Mouse (Mus musculus): Measurements from ENCODE around the gene Gm19935. TPM values are rescaled to one million over a fixed set of nuclear protein-coding genes. Genes with fewer than 3 reads are reported as not detected.
A peak's percentile ranks its signal among the peaks of the same experiment; 100 is the strongest.

Gm19935 gene
- polyA plus RNA-seq, 1 experiment from 2014 or later = not detected

DNA sequence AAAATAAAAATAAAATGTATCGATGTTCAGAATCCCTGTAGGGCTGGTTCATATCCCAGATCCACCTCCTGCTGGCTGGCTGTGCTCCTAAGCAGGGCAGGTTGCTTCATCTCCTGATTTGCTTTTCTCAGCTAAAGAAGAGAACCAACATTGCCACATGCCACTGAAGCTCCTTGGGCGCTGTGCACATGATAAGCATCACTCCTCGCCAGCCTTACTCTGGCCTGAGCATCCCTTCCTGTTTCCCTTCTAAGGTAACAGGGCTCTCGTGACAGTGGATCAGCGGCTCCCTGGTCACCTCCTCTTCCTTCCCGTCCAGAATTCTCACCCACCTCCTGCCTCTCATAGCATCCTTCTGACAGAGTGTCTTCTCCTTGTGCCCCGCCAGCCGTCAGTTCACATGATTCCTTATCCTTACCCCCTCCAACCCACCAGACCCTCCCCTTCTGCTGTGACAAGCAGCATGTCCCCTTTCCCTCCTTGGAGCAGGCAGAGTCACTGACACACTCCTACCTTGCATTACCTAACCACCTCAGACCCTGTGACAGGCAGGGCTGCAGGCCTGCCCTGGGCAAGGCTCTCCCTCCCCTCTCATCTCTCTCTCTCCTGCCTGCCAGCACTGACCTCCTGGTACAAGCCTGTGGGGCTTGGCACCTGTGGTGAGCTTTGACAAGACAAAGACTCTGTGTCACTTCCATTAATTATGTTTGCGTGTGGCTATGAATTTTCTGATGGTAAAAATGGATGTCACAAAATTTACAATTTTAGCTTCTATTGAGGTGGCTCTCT is 27.2 kb upstream of the Gm19935 start:
- WGBS = 74% methylated on average over 9 of the region's 9 CpGs
- H3K9ac ChIP-seq = no peak overlapping the region
- H3K36me3 ChIP-seq = 0 out of 2 replicates have a peak, but pooled peaks cover 5% of the 10 kb centered on the region
- peaks cover 21% of the 10 kb centered on the region for H3K4me1 ChIP-seq
- H3K9me3 ChIP-seq = no peaks in the 10 kb centered on the region
- no peaks in the 10 kb centered on the region for H3K27me3 ChIP-seq
- no peak for ATAC-seq (ENCODE audit: insufficient number of reproducible peaks, insufficient read depth, low FRiP score, low TSS enrichment, low read depth)
- H3K4me2 ChIP-seq = no peak overlapping the region
- H3K27ac ChIP-seq = no peak overlapping the region
- no peak overlapping the region for H3K4me3 ChIP-seq

DNA sequence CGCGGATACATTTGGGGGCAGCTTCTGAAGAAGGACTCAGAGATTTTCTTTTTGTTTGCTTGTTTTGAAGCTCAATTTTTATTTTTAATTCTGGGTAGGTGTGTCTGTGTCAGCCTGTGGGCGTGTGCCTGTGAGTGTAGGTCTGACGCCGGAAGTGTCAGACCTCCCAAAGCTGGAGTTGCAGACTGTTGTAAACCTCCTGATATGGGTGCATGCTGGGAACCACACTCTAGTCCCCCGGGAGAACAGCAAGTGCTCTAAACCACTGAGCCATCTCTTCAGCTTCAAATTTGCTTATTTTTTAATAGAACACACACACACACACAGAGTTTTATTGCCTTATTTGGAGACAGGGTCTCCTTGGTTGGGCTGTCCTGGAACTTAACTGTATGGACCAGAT is 25.9 kb upstream of the Gm19935 start:
- no peaks in the 10 kb centered on the region for H3K27me3 ChIP-seq
- H3K36me3 ChIP-seq = 0 out of 2 replicates have a peak, but pooled peaks cover 5% of the 10 kb centered on the region
- H3K4me2 ChIP-seq = no peak overlapping the region
- no peak overlapping the region for H3K27ac ChIP-seq
- no peak overlapping the region for H3K4me3 ChIP-seq
- no peaks in the 10 kb centered on the region for H3K9me3 ChIP-seq
- 85% methylated on average over 6 of the region's 6 CpGs for WGBS
- ATAC-seq (ENCODE audit: insufficient number of reproducible peaks, insufficient read depth, low FRiP score, low TSS enrichment, low read depth) = no peak
- H3K4me1 ChIP-seq = peaks cover 18% of the 10 kb centered on the region; the same call in 1 of the 2 replicates
- H3K9ac ChIP-seq = no peak overlapping the region

DNA sequence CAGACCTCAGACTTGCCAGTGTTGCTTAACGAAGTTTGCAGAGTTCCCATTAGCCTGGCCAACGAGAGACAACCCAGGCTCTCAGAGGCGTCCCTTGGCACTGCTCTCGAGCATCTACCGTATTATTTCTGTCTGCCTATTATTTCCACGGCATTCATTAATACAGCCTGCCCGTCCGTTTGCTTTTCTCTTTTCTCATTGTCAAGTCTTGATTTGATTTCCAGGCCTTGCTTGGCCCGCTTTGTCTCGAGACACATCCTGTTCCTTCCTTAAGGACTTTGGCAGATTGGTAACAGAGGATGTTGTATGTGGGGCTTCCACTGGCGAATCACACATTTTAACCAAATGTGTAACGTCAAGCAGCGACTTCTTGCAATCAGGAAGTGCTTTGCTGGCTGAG is 24.1 kb upstream of the Gm19935 start:
- WGBS = 68% methylated on average over 13 of the region's 13 CpGs
- Histone ChIP-seq H3K4me2 (no peak overlapping the region), H3K27me3 (no peaks in the 10 kb centered on the region), H3K9me3 (no peaks in the 10 kb centered on the region), H3K36me3 (0 out of 2 replicates have a peak, but pooled peaks cover 5% of the 10 kb centered on the region), H3K27ac (0 out of 2 replicates have a peak overlapping the region, but pooled peaks have one; percentile 17), H3K4me3 (no peak overlapping the region), H3K4me1 (peaks cover 18% of the 10 kb centered on the region; the same call in 1 of the 2 replicates), H3K9ac (no peak overlapping the region)
- ATAC-seq (ENCODE audit: insufficient number of reproducible peaks, insufficient read depth, low FRiP score, low TSS enrichment, low read depth) = no peak

DNA sequence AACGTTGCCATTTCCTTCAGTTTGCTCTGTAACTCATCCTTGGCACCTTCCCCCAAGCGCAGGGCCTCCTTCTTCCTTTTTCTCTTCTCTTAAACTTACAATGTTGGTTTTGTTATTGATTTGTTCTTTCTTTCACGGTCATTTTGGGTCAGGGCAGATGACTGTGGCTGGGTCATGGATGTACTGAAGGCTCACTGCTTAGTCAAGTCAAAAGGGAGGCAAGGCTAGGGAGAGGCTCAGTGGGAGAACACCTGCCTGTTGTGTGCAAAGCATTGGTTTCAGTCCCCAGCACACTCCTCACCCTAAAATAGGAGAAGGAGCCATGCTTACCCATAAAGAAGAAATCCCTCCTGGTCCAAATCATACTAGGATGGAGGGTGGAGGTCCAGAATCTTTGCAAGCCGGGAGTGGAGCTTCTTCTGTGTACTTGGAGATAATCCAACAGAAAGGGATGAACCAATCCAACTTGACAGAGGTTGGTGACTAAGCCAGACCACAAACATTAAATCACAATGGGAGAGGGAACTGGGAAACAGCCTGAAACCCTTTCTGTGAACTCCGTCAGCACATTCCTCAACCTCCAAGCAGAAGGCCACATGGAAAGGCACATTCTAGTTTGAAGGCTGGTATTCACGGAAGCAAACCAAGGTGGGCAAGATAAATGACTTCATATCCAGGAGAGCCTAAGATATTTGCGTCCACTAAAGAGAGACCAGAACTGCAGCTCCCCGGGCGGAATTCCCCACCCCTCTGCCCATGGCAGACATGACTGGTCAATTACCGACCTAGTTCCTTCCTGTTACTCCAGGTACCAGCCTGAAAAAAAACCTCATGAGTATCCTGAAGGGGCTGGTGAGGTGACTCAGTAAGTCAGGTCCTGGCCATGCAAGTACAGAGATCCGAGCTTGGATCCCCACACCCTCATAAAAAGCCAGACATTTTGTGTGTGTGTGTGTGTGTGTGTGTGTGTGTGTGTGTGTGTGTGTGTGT is 22.8 kb upstream of the Gm19935 start:
- H3K4me2 ChIP-seq = no peak overlapping the region
- H3K27me3 ChIP-seq = no peaks in the 10 kb centered on the region
- H3K4me3 ChIP-seq = no peak overlapping the region
- 68% methylated on average over 11 of the region's 11 CpGs for WGBS
- no peak for ATAC-seq (ENCODE audit: insufficient number of reproducible peaks, insufficient read depth, low FRiP score, low TSS enrichment, low read depth)
- H3K4me1 ChIP-seq = peaks cover 18% of the 10 kb centered on the region; the same call in 1 of the 2 replicates
- H3K27ac ChIP-seq = no peak overlapping the region
- H3K36me3 ChIP-seq = no peaks in the 10 kb centered on the region
- no peaks in the 10 kb centered on the region for H3K9me3 ChIP-seq
- H3K9ac ChIP-seq = no peak overlapping the region

DNA sequence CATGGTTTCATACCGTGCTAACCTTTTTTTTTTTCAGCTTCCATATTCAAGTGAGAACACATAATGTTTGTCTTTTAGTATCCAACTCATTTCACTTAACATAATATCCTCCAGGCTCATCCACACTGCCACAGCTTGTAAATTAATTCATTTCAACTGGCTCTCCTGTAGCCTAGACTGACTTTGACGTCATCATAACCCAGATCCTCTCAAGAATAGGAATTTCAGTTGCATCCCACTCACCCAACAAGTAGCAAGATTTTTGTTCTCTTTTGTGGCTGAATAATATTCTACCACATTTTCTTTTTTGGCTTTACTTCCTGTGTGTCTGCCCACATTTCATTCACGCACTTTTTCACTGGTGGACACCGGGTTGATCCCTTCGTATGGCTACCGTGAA is 20.2 kb upstream of the Gm19935 start:
- H3K4me3 ChIP-seq = no peak overlapping the region
- peaks cover 20% of the 10 kb centered on the region; the same call in 1 of the 2 replicates for H3K4me1 ChIP-seq
- H3K9ac ChIP-seq = no peak overlapping the region
- no peak overlapping the region for H3K4me2 ChIP-seq
- no peaks in the 10 kb centered on the region for H3K27me3 ChIP-seq
- H3K36me3 ChIP-seq = no peaks in the 10 kb centered on the region
- 89% methylated on average over 6 of the region's 6 CpGs for WGBS
- ATAC-seq (ENCODE audit: insufficient number of reproducible peaks, insufficient read depth, low FRiP score, low TSS enrichment, low read depth) = no peak
- no peak overlapping the region for H3K27ac ChIP-seq
- no peaks in the 10 kb centered on the region for H3K9me3 ChIP-seq

DNA sequence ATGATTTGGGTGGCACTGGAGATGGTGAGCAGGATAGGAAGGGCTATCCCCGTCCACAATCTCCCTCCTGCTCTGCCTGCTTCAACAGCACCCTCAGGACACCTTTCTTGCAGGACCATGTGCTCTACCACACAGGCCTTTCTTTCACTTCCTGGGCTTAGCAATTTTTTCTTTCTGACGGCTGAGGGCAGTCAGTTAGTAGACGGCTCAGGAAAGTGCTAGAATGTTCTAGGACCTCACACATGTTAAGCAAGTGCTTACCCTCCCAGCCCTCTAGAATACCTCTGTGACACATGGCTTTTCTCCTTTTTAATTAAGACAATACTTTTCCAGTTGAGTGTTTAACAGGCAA is 17.1 kb upstream of the Gm19935 start:
- H3K27me3 ChIP-seq = no peaks in the 10 kb centered on the region
- H3K4me1 ChIP-seq = peaks cover 17% of the 10 kb centered on the region
- no peak overlapping the region for H3K27ac ChIP-seq

DNA sequence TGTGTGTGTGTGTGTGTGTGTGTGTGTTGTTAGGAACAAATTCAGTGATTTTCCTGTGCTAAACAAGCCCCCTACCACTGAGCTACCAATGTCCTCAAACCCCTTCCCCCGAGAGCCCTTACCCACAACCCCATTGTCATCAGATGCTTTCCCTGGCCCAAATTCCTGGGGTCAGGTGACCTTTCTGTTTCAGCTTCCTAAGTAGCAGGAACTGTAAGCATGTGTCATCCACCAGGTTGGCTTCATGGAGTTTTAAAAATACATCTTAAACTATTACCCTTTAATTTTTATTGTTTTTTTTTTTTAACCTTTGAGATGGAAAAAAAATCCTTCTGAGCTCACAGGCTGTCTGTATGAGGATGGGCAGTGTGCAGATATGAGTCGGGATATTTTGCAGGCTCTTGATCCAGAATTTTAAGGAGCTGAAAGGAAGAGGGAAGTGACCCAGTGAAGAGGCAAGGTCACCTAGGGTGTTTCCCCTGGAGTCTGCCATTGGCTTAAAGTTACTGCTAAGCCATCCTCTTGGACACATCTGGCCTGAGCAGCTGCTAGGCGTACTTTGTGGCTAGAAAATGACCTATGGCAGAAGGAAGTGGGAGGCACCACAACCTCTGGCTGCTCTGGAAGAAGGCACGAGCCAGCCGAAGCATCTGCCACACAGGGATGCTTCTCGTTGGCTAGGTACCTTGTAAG is 16.6 kb upstream of the Gm19935 start:
- peaks cover 20% of the 10 kb centered on the region for H3K4me1 ChIP-seq
- H3K4me3 ChIP-seq = no peak overlapping the region
- no peaks in the 10 kb centered on the region for H3K27me3 ChIP-seq
- no peak overlapping the region for H3K27ac ChIP-seq
- no peak overlapping the region for H3K9ac ChIP-seq
- no peaks in the 10 kb centered on the region for H3K9me3 ChIP-seq
- ATAC-seq (ENCODE audit: insufficient number of reproducible peaks, insufficient read depth, low FRiP score, low TSS enrichment, low read depth) = no peak
- H3K4me2 ChIP-seq = no peak overlapping the region
- H3K36me3 ChIP-seq = no peaks in the 10 kb centered on the region
- WGBS = 42% methylated on average over 6 of the region's 6 CpGs

More for the DNA sequence above, 17.1 kb upstream of the Gm19935 start:
- WGBS = 67% methylated on average over 3 of the region's 3 CpGs
- H3K9me3 ChIP-seq = no peaks in the 10 kb centered on the region
- H3K36me3 ChIP-seq = no peaks in the 10 kb centered on the region
- ATAC-seq (ENCODE audit: insufficient number of reproducible peaks, insufficient read depth, low FRiP score, low TSS enrichment, low read depth) = no peak
- no peak overlapping the region for H3K9ac ChIP-seq
- no peak overlapping the region for H3K4me2 ChIP-seq
- no peak overlapping the region for H3K4me3 ChIP-seq

DNA sequence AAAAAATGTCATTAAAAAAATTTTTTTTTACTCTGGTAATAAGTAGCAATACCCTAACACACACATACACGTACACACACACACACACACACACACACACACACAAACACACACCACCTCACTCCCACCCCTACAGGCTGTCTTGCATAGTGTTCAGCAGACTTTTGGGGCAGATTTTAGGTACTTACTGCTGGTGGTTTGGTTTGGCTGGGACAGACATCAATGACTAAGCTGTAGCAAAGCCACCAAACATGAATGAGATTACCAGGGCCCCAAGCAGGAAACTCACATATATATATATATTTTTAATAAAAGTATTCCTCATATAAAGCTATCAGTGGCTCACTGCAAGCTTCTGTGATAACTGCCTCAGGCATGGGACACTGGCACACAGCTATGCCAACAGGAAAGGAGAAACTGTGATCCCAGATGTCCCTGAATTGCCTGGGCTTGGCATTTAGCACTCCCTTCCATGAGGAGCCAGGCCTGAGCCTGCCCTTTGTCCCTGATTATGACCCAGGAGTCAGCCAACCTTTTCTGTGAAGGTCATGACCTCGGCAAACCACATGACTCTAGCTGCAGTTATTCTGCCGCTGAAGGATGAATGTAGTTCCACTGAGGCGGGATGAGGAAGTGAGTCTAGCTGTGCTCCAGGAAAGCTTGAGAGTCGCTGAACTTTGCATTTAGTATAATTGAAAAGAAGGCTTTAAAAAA is 15.5 kb upstream of the Gm19935 start:
- no peak for ATAC-seq (ENCODE audit: insufficient number of reproducible peaks, insufficient read depth, low FRiP score, low TSS enrichment, low read depth)
- peaks cover 25% of the 10 kb centered on the region for H3K4me1 ChIP-seq
- H3K27ac ChIP-seq = no peak overlapping the region
- H3K4me3 ChIP-seq = no peak overlapping the region
- WGBS = 47% methylated on average over 5 of the region's 5 CpGs
- no peaks in the 10 kb centered on the region for H3K27me3 ChIP-seq
- H3K9me3 ChIP-seq = no peaks in the 10 kb centered on the region
- no peak overlapping the region for H3K4me2 ChIP-seq
- no peak overlapping the region for H3K9ac ChIP-seq
- no peaks in the 10 kb centered on the region for H3K36me3 ChIP-seq

DNA sequence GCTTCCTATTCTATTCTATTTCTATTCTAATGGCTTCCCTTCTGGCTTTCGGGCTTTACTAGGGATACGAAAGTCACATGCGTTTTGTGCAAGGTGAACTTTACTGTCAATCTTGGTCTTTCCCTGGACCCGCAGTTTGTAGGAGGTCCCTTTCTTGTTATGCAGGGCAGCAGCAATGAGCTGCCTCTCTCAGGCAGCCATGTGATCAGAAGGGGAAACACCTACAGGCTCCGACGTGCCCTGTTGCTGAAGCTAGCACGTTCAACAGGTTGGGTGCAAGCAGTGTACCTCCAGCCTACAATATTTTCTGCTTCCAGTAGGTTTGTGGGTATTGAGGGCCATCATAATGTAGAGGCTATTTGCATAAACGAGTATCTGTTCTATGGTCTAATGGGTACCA is 13.8 kb upstream of the Gm19935 start:
- H3K4me3 ChIP-seq = no peak overlapping the region
- H3K4me1 ChIP-seq = peaks cover 25% of the 10 kb centered on the region
- H3K9ac ChIP-seq = no peak overlapping the region
- H3K27me3 ChIP-seq = no peaks in the 10 kb centered on the region
- ATAC-seq (ENCODE audit: insufficient number of reproducible peaks, insufficient read depth, low FRiP score, low TSS enrichment, low read depth) = no peak
- H3K36me3 ChIP-seq = no peaks in the 10 kb centered on the region
- WGBS = 63% methylated on average over 8 of the region's 8 CpGs
- no peaks in the 10 kb centered on the region for H3K9me3 ChIP-seq
- no peak overlapping the region for H3K4me2 ChIP-seq
- H3K27ac ChIP-seq = no peak overlapping the region; the same call in 1 of the 2 replicates

DNA sequence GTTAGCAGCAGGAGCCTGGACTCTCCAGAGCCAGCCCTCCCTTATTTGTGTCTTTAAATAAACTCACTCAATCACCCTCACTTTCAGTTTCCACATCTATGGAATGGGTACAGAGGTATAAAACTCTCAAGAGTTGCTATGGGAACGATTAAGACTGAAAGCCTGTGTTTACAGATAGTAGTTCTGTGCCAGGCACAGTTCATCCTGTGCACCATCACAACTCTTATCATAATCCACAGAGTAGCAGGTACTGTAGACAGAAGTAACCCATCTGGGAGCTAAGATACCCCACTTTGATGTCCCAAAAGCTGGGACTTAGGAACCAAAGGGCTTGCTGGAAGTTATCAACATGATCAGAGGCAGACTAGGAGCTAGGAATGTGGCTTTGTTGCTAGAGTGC is 12.6 kb upstream of the Gm19935 start:
- 80% methylated on average over 1 of the region's 1 CpGs for WGBS
- H3K27me3 ChIP-seq = no peaks in the 10 kb centered on the region
- peak overlapping the region; percentile 82; the same call in 1 of the 2 replicates for H3K27ac ChIP-seq
- no peaks in the 10 kb centered on the region for H3K36me3 ChIP-seq
- peak overlapping the region; percentile 77 for H3K4me2 ChIP-seq
- H3K4me3 ChIP-seq = peak overlapping the region; percentile 58; the same call in 1 of the 2 replicates
- no peaks in the 10 kb centered on the region for H3K9me3 ChIP-seq
- peaks cover 25% of the 10 kb centered on the region for H3K4me1 ChIP-seq
- no peak for ATAC-seq (ENCODE audit: insufficient number of reproducible peaks, insufficient read depth, low FRiP score, low TSS enrichment, low read depth)
- H3K9ac ChIP-seq = no peak overlapping the region

Measured in embryonic facial prominence, embryonic 13.5 days (tissue).